Mouse (Mus musculus): ENCODE results near the gene Zbtb16.

DNA sequence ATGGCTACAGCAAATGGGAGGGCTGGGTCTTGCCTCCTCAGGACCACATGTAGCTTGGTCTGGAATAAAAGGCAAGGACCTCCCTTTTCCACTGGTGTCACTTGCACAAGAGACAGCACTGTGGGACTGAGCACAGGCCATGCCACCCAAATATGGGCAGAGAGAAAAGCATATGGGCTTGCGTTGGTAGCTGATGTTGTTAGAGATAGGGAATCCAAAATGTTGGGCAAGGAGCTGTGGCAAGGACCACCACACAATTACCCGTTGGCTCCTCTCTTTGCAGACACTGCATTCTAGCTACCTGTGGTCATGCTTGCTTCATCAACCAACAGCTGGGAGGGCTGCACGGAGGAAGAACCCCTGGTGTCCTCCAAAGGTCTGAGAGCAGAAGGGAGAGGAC lies 169.3 kb downstream of the Zbtb16 start:
- TF ChIP-seq ZNF384 (IDR thresholded peaks at IDR 0.05; ENCODE audit: low read depth, low read length) (no peak), MAFK (IDR thresholded peaks at IDR 0.05; ENCODE audit: insufficient read depth, low read depth, low read length) (no peak), CHD2 (IDR thresholded peaks at IDR 0.05; ENCODE audit: low read depth, low read length) (no peak)
